Mouse (Mus musculus) intestine, embryonic 16.5 days (tissue): ENCODE results near the gene Slc6a20a. TPM values are rescaled to one million over a fixed set of nuclear protein-coding genes. Genes with fewer than 3 reads are reported as not detected.

Source experiments
- ATAC-seq: fragments of 200-750 bp; cut with Nextera tagmentation; 2 replicates; pipeline ENCODE4 v1.8.0; 2017; ENCODE audit warnings: moderate TSS enrichment, moderate library complexity
- H3K27ac ChIP-seq: fragments of 300-500 bp; sonication (generic); 2 replicates; pipeline ENCODE4 v1.5.1; 2014; ENCODE audit warnings: mild to moderate bottlenecking, low read length
- H3K27me3 ChIP-seq: fragments of 300-500 bp; sonication (generic); replicated peaks from 2 replicates; pipeline ENCODE4 v1.6.1; 2014; ENCODE audit warnings: low read length, control low read depth, mixed read lengths; ENCODE audit not compliant: control insufficient read depth, insufficient read depth
- H3K36me3 ChIP-seq: fragments of 300-500 bp; sonication (generic); 2 replicates; pipeline ENCODE4 v1.6.1; 2014; ENCODE audit warnings: low read length, control low read depth; ENCODE audit not compliant: control insufficient read depth, insufficient read depth
- H3K4me1 ChIP-seq: fragments of 300-500 bp; sonication (generic); 2 replicates; pipeline ENCODE4 v1.6.1; 2014; ENCODE audit warnings: low read length, control low read depth, mixed read lengths; ENCODE audit not compliant: control insufficient read depth, insufficient read depth
- H3K4me2 ChIP-seq: fragments of 300-500 bp; sonication (generic); 2 replicates; pipeline ENCODE4 v1.6.1; 2014; ENCODE audit warnings: low read depth, low read length, control low read depth
- H3K4me3 ChIP-seq: fragments of 300-500 bp; sonication (generic); 2 replicates; pipeline ENCODE4 v1.5.1; 2014; ENCODE audit warnings: mild to moderate bottlenecking, low read length
- H3K9ac ChIP-seq: fragments of 300-500 bp; sonication (generic); 2 replicates; pipeline ENCODE4 v1.6.1; 2014; ENCODE audit warnings: low read depth, low read length
- H3K9me3 ChIP-seq: fragments of 300-500 bp; sonication (generic); 2 replicates; pipeline ENCODE4 v1.6.1; 2016; ENCODE audit warnings: low read length, control low read depth; ENCODE audit not compliant: control insufficient read depth
- WGBS: fragments of 180-500 bp; shearing (Covaris S2); extraction: QIAGEN DNeasy Blood & Tissue Kit; methylation state at CpG from one replicate; pipeline ENCODE4 v1.1.7; 2014; 5-methylcytosine and 5-hydroxymethylcytosine counted together
- polyA plus RNA-seq: library from polyadenylated mRNA; unstranded; fragments of >200 nt; fragmentation: Nextera tagmentation; extraction: Ambion mirVana; gene quantifications from 2 replicates; pipeline ENCODE4 v1.2.1, GENCODE M21; 2015

Slc6a20a gene
- polyA plus RNA-seq, 1 experiment from 2014 or later: 32.5 TPM

DNA sequence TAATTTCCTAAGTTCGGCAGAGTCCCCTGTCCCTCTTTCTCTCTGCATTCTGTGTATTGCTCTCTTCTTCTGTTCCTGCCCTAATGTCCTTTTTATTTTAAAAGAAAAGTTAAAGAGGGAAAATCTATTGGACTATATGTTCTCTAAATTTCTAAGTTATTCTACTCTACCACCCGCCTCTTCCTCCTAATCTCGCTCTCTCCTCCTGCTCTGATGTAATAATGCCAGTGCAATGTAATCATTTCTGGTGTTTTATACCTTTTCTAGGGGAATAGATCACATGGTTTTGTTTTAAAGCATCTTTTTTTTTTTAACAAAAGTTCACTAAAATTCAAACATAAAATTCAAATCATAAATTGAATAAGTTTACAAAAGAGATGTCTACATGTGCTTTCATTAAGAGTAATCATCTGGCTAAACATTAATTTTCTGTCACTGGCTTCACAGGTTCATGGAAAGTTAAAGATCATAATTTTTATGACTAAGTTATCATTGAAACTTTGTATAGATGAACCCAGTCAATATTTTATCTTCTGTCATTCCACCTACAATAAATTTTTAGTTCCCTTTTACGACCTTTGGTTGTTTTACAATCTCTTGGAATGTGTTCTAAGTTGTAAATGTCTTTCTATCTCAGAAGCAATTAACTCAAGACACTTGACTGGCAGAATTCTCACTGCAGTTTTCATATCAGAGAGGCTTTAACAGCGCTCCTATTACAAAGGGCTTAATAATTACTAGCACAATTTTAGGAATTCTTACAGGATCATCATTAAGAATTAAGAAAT, 58.2 kb downstream of the Slc6a20a start:
- Histone ChIP-seq H3K9ac (no peak overlapping the region), H3K36me3 (no peaks in the 10 kb centered on the region), H3K27ac (no peak overlapping the region), H3K4me2 (no peak overlapping the region), H3K4me3 (no peak overlapping the region), H3K4me1 (peaks cover 10% of the 10 kb centered on the region; the same call in 1 of the 2 replicates), H3K9me3 (no peaks in the 10 kb centered on the region), H3K27me3 (no peaks in the 10 kb centered on the region)
- ATAC-seq: peak; percentile 84
- 55% methylated on average over 5 of the region's 5 CpGs for WGBS

DNA sequence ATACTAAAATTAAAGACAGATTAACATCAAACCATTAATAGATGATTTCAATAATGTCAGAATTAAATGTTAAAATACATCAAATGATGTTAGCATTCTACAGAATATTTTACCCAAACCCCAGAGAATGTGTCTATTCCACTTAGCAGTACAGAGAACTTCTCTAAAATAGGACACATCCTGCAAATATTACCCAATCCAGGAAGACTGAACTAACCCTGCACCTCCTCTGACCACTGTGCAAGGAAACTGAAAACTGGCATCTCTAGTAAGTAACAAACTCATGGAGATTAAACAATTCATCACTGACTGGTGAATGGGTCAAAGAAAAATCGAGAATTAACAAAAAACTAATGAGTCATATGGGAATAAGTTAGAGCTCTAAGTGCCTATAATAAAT, 77.2 kb downstream of the Slc6a20a start:
- Histone ChIP-seq H3K27ac (no peak overlapping the region), H3K4me2 (no peak overlapping the region), H3K4me1 (no peaks in the 10 kb centered on the region), H3K36me3 (no peaks in the 10 kb centered on the region), H3K9me3 (no peaks in the 10 kb centered on the region), H3K4me3 (no peak overlapping the region), H3K27me3 (no peaks in the 10 kb centered on the region), H3K9ac (no peak overlapping the region)
- ATAC-seq: no peak
- WGBS: 79% methylated on average over 1 of the region's 1 CpGs

DNA sequence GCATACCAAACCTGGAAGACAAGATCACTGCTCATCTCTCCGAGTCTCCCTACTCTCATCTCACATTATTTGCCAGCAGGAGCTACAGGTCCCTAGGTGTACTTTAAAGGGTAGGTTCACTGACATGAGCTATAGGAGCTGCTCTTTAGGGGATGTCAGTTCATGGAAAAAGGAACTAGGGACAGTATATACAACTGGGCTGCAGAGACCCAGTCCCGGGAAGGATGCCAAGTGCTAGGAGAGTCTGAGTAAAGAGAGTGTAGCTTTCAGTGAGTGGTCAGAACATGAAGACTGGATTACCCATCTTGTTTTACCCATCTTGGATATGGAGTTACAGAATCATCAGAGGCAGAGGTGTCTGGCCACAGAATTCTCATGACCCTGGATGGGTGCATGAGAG, 81.3 kb downstream of the Slc6a20a start:
- no peak overlapping the region for H3K4me3 ChIP-seq
- no peak for ATAC-seq
- H3K4me2 ChIP-seq: no peak overlapping the region
- H3K4me1 ChIP-seq: no peaks in the 10 kb centered on the region
- peaks cover 5% of the 10 kb centered on the region for H3K36me3 ChIP-seq
- H3K9ac ChIP-seq: no peak overlapping the region
- no peaks in the 10 kb centered on the region for H3K9me3 ChIP-seq
- 97% methylated on average over 2 of the region's 2 CpGs for WGBS
- no peak overlapping the region for H3K27ac ChIP-seq
- no peaks in the 10 kb centered on the region for H3K27me3 ChIP-seq

DNA sequence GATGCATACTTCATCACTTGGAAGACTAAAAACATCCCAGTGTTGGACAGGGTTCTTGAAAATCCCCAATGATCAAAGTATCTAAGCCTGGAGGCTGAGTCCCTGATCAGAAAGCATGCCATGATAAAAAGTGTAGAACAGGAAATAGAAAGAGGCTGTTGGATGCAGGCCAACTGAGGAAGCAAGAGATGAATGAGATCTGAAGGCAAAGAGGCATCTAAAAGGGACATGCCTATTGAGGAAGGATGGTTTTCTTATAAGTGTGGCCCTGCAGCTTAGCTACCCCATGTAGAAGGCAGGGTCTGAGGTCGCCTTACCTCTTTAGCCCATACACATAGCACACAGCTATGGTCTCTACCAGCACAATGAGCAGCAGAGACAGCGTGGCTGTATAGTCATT, 81.8 kb downstream of the Slc6a20a start:
- Histone ChIP-seq H3K27ac (no peak overlapping the region), H3K4me3 (no peak overlapping the region), H3K4me2 (no peak overlapping the region), H3K9me3 (no peaks in the 10 kb centered on the region), H3K4me1 (no peaks in the 10 kb centered on the region), H3K9ac (no peak overlapping the region), H3K36me3 (peaks cover 5% of the 10 kb centered on the region), H3K27me3 (no peaks in the 10 kb centered on the region)
- ATAC-seq: no peak
- WGBS: 94% methylated on average over 2 of the region's 2 CpGs

DNA sequence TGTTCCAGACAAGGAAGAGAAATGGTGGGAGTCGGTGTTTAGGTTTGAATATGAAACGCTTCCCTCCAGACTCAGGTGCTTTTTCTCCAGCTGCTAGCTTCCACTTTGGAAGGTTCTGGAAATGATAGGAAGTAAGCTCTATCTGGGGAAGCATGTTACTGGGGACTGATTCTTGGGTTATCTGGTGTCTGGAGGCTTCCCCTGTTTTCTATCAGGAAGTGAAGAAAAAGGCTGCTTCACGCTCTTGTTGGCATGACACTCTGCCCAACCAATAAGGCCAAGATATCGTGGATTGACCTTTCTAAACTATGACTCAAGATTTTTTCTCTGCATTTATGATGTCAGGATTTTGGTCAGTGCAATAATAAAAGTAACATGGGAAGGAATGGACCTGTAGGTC, 83.5 kb downstream of the Slc6a20a start:
- ATAC-seq: no peak
- Histone ChIP-seq H3K27me3 (no peaks in the 10 kb centered on the region), H3K9ac (no peak overlapping the region), H3K36me3 (peaks cover 9% of the 10 kb centered on the region), H3K9me3 (no peaks in the 10 kb centered on the region), H3K27ac (no peak overlapping the region), H3K4me1 (no peaks in the 10 kb centered on the region), H3K4me2 (no peak overlapping the region), H3K4me3 (no peak overlapping the region)
- 88% methylated on average over 4 of the region's 4 CpGs for WGBS

DNA sequence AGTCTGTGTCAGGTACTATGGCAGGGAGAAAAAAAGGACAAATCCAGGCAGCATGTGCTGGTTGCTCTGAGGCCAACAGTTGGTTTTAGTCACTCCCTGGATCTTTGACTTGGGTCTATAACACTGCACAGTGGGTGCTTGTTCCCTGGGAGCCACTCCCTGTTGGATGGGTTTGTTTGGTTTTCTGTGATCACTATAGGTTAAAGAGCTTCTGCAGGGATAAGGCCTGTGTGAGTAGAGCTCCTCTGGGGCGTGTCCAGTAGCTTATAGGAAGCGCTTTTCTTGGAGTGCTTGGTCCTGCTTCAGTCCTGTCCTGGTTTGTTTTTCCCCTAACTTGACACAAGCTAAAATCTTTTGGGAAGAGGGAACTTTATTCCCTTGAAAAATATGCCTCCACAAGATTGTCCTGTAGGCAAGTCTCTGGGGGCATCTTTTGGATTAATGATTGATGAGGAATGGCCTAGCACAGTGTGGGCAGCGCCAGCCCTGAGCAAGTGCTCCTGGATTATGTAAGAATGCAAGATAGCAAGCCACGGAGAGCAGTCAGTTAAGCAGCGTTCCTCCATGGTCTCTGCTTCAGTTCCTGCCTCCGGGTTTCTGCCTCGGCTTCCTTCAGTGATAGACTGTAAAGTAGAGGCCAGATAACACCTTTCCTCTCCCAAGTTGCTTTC, 89.3 kb downstream of the Slc6a20a start:
- peaks cover 4% of the 10 kb centered on the region; the same call in 1 of the 2 replicates for H3K36me3 ChIP-seq

More for the DNA sequence above, 89.3 kb downstream of the Slc6a20a start:
- 52% methylated on average over 7 of the region's 7 CpGs for WGBS
- Histone ChIP-seq H3K4me3 (no peak overlapping the region), H3K9ac (no peak overlapping the region), H3K27me3 (no peaks in the 10 kb centered on the region), H3K4me2 (no peak overlapping the region), H3K4me1 (peaks cover 8% of the 10 kb centered on the region; the same call in 1 of the 2 replicates), H3K27ac (peak overlapping the region; percentile 57; the same call in 1 of the 2 replicates), H3K9me3 (no peaks in the 10 kb centered on the region)
- peak; percentile 99 for ATAC-seq

Other genes starting within 250 kb of the Slc6a20a start
- 51.5 and 55.7 TPM in 2 replicates for gene Limd1, start 200.2 kb downstream of the Slc6a20a start, polyA plus RNA-seq
- gene Sacm1l, start 149.1 kb downstream of the Slc6a20a start, polyA plus RNA-seq: 74.4 and 87.4 TPM in 2 replicates
- 0.57 and 0.76 TPM in 2 replicates for gene Slc6a20b, start 46.3 kb downstream of the Slc6a20a start, polyA plus RNA-seq
- 0.70 and 1.4 TPM in 2 replicates for gene Ccr9, start 446 bp downstream of the Slc6a20a start, polyA plus RNA-seq
- gene Lztfl1, start 38.8 kb upstream of the Slc6a20a start, polyA plus RNA-seq: 33.5 and 36.7 TPM in 2 replicates
- 1.8 and 2.0 TPM in 2 replicates for gene Cxcr6, start 127.6 kb upstream of the Slc6a20a start, polyA plus RNA-seq
- 8.5 and 11.4 TPM in 2 replicates for gene Fyco1, start 173.0 kb upstream of the Slc6a20a start, polyA plus RNA-seq
- gene Xcr1, start 183.1 kb upstream of the Slc6a20a start, polyA plus RNA-seq: 0.02 TPM in 1 of 2 replicates, not detected in the other